Mouse (Mus musculus): Measurements from ENCODE around the gene Osbpl8.

DNA sequence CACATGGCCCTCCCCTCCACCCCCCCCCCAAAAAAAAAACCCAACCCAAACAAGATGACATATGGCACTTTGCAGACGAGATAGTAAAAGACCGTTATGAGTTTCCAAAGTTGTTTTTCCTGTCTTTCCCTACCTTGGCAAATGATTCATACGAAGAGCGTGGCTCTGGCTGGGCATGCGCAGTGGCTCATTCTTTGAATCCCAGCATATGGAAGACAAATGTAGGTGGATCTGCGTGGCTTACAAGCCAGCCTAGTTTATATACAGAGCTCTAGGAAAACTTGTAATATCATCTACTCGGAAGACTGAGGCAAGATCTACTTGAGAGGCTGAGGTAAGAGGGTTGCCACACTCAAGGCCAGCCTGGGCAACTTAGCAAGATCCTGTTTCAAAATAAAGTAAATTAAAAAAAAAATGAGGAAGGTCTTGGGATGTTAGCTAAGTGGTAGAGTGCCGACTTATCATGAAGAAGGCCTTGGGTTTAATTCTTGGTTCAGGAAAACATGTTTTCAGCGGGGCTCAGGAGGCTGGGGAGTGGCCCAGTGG lies 30.1 kb upstream of the Osbpl8 start:
- no peak for TF ChIP-seq CTCF (IDR thresholded peaks at IDR 0.05; ENCODE audit: extremely low read depth, insufficient read length, insufficient replicate concordance, low read depth, low read length)
- no peak for TF ChIP-seq POLR2A (IDR thresholded peaks at IDR 0.05; ENCODE audit: low read depth, low read length)
